Mouse (Mus musculus) liver, embryonic 16.5 days (tissue): ENCODE measurements around the gene Gsx2. TPM values are rescaled to one million over a fixed set of nuclear protein-coding genes. Genes with fewer than 3 reads are reported as not detected.

Experiments used
- ATAC-seq: fragments of 200-750 bp; cut with Nextera tagmentation; 2 replicates; pipeline ENCODE4 v1.8.0; 2017; ENCODE audit warnings: low read depth, mild to moderate bottlenecking, moderate number of reproducible peaks, moderate library complexity
- H3K27ac ChIP-seq: fragments of 300-500 bp; sonication (generic); 2 replicates; pipeline ENCODE4 v1.5.1; 2014; ENCODE audit warnings: mild to moderate bottlenecking, low read length
- H3K27me3 ChIP-seq: fragments of 300-500 bp; sonication (generic); 2 replicates; pipeline ENCODE4 v1.6.1; 2014; ENCODE audit warnings: low read depth, low read length, mixed read lengths; ENCODE audit not compliant: control insufficient read depth, insufficient read depth
- H3K36me3 ChIP-seq: fragments of 300-500 bp; sonication (generic); 2 replicates; pipeline ENCODE4 v1.6.1; 2014; ENCODE audit warnings: mild to moderate bottlenecking; ENCODE audit not compliant: control insufficient read depth, insufficient read depth
- H3K4me1 ChIP-seq: fragments of 300-500 bp; sonication (generic); 2 replicates; pipeline ENCODE4 v1.6.1; 2014; ENCODE audit warnings: low read depth, low read length, mixed read lengths; ENCODE audit not compliant: control insufficient read depth
- H3K4me2 ChIP-seq: fragments of 300-500 bp; sonication (generic); 2 replicates; pipeline ENCODE4 v1.6.1; 2014; ENCODE audit warnings: low read depth, low read length, mixed read lengths
- H3K4me3 ChIP-seq: fragments of 300-500 bp; sonication (generic); 2 replicates; pipeline ENCODE4 v1.5.1; 2014; ENCODE audit warnings: low read depth, mild to moderate bottlenecking, low read length
- H3K9ac ChIP-seq: fragments of 300-500 bp; sonication (generic); 2 replicates; pipeline ENCODE4 v1.6.1; 2014; ENCODE audit warnings: low read depth, low read length
- H3K9me3 ChIP-seq: fragments of 300-500 bp; sonication (generic); replicated peaks from 2 replicates; pipeline ENCODE4 v1.6.1; 2016; ENCODE audit warnings: low read length; ENCODE audit not compliant: control insufficient read depth
- WGBS: fragments of 180-500 bp; shearing (Covaris S2); extraction: QIAGEN DNeasy Blood & Tissue Kit; methylation state at CpG from one replicate; pipeline ENCODE4 v1.1.7; 2014; ENCODE audit not compliant: insufficient replicate concordance; 5-methylcytosine and 5-hydroxymethylcytosine counted together
- polyA plus RNA-seq: library from polyadenylated mRNA; unstranded; fragments of >200 nt; fragmentation: Nextera tagmentation; extraction: Ambion mirVana; gene quantifications from 2 replicates; pipeline ENCODE4 v1.2.1, GENCODE M21; 2015

Gsx2 gene
- polyA plus RNA-seq, 1 experiment from 2014 or later, result not detected

GRCm38 (mm10) chr5:75121646-75122045 lies 46.2 kb downstream of the Gsx2 start:
- WGBS, result 36% methylated on average over 5 of the region's 5 CpGs
- Histone ChIP-seq H3K4me3 (no peak overlapping the region), H3K36me3 (no peaks in the 10 kb centered on the region), H3K4me2 (no peak overlapping the region), H3K4me1 (no peaks in the 10 kb centered on the region), H3K27me3 (no peaks in the 10 kb centered on the region), H3K27ac (no peak overlapping the region), H3K9ac (no peak overlapping the region), H3K9me3 (no peaks in the 10 kb centered on the region)
- ATAC-seq, result no peak

Other genes with a start within 250 kb of the Gsx2 start
- 13.2 and 15.1 TPM in 2 replicates for gene Chic2, start 30.8 kb upstream of the Gsx2 start, polyA plus RNA-seq
- 1.6 and 1.7 TPM in 2 replicates for gene Pdgfra, start 76.7 kb downstream of the Gsx2 start, polyA plus RNA-seq